Mouse (Mus musculus): ENCODE data around the gene Angptl2.

The Angptl2 gene

DNA sequence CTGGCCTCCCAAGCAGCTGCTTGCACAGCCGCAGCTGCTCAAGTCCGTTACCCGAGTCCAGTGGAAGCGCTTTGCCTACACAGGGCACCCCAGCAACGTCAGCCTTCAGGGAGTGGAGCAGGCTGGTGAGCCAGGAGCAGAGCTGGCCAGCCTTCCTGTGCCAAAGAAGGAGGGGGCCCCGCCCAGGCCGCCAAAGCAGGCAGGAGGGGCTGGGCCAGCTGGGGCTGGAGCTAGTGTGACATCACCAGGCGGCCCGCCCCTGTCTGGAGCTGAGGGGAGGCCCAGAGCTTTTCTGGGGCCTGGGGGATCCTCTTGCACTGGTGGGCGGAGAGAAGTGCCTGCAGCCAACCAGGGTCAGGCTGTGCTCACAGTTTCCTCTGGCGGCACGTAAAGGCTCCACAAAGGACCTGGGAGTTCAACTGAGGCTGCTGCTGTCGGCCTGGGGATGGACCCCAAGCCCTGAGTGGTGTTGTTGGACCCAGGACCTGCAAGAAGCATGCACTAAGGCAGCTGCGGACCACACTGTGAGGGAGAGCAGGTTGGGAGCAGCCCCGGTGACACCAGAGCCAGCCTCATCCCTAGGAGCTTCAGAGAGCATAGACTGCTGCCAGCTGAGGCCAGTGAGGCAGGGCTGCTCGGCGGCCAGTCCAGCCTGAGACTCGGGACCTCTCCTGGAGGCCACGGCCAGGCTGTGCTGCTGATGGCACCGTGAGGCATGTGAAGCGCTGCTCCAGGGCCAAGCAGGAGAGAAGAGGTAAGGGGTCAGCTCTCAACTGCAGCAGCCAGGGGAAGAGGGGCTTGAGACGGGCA is at the start of gene Angptl2:
Gene Angptl2 (plus strand): TSS at position 370 of the 810 bp plus-strand sequence.
- peak; percentile 92 to 95 for DNase-seq

DNA sequence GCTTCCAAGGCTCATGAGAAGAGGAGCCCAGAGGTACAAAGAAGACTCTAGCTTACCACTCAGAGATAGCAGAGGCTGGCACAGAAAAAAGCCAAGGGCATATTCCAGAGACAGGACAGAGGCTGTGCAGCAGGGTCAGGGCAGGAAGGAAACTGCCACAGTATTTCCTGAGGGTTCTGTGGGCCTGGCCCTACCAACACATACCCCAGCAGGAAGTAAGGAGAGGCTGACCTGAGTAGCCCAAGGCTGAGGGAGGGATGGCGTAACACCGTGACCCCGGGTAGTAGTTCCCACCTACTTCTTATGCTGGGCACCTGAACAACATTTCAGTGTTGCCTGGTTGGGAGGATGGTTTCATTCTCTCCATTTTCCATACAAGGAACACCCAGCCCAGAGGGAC is 48.8 kb upstream of the Angptl2 start:
- no peak for DNase-seq

DNA sequence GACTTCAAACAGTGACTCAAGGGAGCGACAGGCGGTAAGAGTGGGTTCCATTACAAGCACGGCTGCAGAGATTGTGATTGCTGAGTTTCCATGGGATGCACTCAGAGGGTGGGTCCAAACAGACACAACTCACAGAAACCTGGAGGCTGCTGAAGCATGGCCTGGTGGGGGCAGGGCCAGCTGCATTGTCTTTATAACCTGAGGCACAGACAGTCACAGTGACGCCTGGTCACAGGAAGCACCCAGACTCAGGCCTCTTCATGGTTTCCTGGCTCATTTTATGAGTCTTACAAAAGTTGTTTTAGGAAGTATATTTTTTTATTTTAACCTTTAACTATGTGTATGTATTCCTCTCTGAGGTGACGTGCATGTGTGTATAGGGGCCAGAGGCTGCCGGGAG is 46.4 kb upstream of the Angptl2 start:
- DNase-seq, result peak in 1 of 2 experiments; percentile 45

DNA sequence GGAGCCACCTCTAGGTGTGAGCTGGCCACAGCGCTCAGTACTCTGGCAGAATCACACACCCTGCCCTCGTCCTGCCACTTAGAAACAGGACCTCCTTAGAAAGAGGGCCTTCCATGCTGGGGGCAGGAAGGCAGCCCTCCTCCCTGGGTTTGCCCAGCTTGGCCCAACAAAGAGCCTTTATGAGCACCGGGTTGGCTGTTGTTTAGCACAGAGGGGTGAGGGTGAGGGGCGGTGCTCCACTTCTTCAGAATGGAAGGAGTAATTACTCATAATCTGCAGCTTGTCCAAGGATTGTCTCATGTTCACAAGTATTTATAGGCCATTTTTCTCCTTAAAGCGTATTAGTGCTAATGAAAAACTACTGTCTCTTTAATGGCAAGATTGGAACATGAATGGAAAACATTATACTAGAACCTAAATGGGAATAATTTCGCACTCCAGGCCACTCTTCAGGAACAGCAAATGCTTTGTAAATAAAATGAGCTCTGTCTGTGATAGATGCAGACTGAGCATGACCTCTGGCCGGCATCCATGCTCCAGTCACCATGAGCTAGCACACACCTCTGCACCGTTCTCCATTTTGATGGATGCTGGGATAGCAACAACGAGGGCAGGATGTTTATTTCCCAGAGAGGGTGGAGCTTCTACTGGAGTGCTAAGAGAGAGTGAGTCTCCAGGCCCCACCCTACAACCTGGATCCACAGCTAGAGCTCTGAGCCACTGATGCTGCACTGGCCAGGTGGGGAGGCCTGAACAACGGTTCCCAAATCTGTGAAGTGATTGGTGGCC is 44.9 kb upstream of the Angptl2 start:
- no peak for DNase-seq

DNA sequence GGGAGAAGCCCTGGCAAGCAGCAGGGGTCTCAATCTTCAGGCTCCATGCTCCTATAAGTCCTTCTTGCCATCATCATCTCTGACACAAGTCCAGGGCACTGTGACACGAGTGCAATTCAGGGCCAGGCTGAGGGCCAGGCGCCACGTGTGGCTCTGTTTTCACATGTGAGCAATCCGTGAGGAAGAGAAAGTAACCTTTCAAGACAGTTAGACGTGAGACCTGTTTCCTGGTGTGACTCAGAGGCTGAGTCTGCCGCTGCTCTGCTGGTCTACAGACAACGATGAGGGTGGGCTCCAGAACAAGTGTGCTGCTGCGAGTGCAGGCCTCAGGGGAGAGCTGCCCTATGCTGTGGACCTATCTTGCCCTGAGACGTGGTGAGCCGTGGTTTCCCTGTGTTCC is 42.7 kb upstream of the Angptl2 start:
- DNase-seq, result no peak

DNA sequence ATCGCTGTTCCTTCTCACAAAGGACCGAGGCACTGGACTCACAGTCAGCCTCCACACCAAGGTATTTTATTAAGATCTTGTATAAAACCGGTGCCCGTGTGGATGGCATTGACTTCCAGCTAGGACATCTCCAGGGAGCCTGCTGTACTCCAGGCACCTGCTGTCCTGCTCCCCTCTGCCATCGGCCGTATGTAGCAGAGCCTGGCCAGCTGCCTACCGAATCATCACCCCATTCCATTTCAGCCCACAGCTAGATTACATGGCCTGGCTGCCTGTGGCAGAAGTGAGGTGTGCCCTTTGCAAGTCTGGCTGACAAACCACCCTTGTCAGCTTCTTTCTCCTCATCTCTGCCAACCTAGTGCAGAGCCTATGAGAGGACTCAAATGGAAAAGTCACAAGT is 42.2 kb upstream of the Angptl2 start:
- DNase-seq, result no peak

DNA sequence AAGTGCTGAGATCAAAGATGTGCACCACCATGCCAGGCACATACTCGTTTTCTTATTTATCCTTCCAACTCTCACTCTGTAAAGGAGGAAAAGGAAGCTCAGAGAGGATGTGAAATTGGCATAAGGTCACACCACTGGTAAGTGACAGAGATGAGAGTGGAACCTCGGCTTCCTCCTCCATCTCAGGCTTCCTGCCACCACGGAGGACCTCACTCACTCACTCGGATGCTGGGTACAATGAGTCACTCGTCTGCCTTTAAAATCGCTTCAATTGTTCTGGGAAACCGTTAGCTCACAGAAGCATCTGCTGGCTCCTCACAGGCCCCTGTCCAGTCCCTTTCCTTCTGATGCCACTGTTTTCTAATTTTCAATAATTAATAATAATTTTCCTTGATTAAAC is 39.4 kb upstream of the Angptl2 start:
- DNase-seq, result no peak

DNA sequence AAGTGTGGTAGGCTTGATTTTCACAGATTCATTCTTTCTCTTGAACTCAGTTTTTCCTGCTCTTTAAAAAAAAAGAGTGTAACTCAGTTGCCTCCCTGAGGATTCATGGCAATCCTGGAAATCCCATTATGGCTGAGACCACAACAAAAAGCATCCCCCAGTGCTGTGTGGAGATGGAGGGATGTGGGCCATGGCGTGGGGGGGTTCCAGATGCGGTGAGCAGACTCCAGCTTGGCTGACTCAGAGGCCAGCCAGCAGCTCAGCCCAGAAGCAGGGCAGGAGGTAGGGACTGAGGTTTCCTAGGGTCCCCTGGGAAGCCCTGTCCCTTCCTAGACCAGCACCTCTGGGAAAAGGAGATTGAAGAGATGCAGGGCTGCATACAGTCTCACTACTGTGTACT is 38.9 kb upstream of the Angptl2 start:
- no peak for DNase-seq

DNA sequence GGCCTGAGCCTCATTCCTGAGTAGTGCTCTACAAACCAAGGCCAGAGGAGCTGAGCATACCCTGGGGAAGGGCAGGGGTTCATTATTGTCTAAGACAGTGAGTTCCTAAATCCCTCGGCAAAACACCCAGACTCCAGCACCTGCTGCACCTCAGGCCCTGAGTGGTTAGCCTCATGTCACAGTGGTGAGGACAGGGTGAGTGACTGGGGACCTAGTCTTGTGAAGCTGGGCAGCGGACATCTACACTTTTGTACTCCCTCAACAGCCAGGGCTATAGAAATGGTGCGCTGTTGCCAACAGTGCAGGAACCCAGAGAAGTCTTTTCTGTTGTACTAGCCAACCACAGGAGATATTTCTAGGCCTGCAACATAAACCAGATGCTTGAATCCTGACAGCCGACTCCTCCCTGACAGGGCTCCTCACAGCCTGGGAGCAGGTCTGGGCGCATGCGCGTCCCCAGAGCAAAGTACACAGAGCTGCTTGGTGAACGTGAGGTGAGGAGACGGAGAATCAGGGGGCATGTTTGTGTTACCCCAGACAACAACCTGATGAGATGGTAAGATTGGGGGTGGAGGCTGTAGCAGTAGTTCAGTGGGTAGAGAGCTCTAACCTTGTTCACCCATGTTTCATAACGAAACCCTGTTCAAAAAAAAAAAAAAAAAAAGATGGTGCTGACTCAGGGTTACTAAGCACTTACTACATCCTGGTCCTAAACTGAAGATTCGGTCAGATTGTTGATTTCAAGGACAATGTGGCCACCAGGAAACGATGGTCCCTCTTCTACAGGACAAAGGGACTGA is 38.2 kb upstream of the Angptl2 start:
- DNase-seq, result peak in 1 of 2 experiments; percentile 51

DNA sequence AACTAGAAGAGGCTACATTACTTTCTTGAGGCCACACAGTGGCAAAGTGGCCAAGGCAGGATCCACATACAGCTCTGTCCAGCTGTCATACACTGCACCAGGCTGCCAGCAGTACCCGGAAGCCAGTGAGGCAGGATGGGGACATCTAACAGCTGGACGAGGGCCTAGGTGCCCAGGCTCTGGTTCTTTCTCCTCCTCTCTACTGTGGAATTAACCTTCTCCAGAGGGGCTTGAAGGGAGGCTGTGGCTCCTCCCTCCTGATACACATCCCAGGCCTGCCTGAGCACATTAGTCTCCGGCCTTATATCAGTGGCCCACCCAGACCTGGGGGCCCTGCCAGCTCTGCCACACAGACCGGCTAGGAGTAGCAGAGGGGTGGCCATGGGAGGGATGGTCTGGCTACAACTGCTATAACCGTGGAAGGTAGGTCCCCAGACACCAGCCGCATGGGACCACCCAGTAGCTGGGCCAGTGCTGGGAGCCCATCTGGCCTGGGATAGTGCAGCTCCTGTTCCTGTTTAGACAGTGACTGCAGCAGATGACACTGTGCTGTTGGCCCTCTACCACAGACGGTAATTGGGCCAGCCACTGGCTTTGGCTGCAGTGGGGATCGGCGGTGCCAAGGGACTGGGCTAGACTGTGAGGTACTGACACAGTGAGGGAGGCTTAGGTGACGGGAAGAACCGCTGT is 37.5 kb upstream of the Angptl2 start:
- no peak for DNase-seq

DNA sequence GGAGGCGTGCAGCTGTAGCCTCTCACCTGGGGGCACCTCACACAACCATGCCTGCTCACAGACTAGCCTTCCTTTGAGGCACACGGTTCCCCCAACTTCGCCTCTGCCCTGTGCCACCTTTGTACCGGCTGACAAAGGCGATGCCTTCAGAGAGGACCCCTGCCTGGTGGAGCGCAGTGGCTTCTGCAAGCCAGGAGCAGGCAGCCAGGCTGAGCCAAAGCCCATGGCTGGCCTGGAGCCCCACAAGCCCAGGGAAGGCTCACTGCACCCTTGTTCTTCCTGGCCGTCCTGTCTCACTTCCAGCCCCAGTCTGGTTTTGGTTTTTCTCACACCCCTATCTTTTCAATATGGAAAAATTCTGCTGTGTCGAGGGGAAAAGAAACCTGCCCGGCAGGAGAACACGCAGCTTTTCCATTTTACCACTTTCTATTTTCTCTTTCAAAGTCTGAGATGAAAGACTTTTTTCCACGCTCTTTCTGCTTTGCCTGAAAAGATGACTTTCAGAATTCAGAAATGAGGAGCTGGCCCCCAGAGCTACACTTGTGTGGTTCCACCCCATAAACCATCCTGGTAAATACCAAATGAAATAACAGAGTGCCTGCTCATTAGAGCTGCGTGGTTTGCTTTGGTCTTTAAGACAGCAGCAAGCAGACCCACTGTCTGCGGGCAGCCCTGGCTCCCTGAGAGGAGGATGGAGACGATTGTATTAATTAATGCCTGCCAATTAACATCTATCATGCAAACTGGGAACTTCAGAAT is 36.5 kb upstream of the Angptl2 start:
- no peak for DNase-seq

DNA sequence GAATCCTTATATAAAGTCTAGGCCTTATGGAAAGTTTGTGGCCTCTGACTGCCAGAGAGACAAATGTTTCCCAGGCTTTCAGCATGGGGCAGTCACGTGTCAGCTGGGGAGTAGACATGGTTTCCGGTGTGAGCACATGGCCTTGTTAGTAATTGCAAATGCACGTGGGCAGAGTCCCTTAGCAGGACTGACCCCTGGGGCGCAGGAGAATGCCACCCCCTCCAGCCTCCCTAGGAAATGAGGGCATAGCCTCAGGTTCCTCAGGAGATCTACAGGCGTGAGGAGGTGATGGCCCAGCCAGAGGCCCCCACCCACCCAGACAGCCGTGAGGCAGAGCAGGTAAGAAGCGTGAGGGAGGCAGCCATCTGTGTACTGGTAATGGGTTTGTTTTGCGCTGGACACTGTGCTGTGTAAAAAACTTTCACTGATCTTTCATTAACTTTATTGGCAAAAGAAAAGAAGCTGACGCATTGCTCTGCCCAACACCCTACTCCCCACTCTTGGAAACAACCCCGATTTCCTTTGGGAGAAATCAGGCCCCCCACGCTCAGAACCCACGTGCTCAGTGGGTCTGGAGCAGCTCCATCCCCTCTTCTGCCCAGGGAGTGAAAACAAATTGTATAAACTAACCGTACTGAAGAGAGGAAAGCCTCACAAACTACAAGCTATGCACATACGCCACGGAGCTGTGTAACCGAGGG is 35.8 kb upstream of the Angptl2 start:
- DNase-seq, result peak; percentile 55 to 74

DNA sequence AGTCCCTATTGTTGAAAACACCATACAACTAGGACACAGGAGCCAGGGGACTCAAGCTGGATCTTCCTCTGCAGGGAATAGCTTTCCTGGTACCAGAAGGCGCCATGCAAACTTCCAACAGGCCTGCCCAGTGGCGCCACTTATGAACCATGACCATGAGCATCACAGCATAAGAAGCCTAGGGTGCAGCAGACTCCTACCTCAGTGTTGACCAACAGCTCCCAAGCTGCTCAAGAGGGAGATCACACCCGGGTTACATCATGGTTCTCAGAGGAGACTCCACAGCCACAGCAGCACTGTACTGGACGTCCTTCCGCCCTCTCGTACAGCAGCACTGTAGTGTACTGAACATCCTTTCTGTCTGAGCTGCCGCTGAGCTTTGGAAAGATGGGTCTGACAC is 32.5 kb upstream of the Angptl2 start:
- no peak for DNase-seq

DNA sequence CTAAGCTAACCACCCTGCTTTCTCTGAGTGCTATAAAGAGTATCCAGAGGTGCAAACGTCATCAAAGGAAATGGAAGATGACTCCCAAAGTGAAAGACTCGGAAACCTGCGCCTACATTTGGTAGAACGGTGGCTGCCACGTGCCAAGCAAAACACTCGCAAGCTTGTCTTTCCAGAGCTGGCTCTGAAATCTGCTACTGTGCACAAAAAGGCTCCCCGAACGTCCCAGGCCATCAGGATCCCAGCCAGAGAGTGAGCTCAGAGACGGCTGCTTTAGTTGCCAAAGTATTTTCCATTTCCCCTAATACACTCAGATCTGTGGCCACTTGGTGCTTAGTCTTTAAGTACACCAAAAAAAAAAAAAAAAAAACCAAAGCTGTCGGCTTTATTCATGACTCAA is 31.2 kb upstream of the Angptl2 start:
- no peak for DNase-seq

DNA sequence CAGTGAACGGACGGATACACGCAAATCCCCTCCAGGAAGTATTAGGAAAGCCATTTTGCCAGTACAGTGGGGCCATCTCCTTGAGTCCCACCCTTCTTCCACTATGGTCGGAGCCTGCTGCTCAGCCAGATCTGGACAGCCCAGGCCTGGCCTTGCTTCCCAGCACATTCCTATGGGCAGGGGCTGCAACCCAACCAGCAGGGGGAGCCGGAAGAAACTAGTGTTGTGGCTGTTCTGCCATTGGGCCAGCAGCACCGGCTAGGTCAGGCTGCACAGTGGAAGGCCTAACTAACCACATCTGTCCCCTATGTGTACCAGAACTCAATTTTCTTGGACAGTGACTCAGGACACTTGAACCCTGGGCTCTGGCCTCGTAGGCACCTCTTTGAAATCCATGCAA is 30.6 kb upstream of the Angptl2 start:
- DNase-seq, result peak; percentile 64 to 67

DNA sequence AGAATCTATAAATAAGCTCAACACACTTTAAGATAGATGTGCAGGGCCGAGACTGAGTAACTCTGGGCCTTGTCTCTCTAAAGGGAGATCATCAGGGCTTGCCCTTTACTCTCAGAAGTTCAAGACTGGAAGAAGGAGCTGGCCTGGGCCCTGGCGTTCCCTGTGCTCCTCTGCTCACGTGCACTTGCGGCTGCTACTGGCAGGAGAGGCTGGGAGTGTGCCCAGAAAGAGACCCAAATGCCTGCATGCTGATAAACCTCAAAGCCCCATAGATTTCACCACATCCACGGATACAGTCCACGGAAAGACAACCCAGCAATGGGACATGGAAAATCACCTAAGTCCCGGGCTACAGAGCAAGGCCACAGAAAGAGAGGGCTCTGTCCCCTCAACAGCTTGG is 29.4 kb upstream of the Angptl2 start:
- DNase-seq, result no peak

DNA sequence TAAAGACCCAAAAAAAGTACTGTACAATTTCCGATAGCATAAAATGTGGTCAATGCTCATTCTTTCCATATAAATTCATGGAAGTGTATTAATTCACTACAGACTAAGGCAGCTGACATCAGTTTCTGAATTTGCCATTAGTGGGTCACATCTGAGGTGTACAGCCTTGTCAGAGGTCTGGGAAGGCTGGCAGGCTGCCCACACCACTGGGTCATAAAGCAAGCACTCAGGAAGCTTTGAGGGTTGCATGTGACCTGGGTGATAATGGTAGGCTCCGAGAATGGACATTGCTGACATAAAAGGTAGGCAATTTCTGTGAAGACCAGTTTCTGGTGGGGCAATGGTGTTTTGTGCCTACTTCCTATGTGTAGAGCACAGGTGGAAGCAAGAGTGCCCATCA is 28.0 kb upstream of the Angptl2 start:
- DNase-seq, result peak; percentile 60 to 75

DNA sequence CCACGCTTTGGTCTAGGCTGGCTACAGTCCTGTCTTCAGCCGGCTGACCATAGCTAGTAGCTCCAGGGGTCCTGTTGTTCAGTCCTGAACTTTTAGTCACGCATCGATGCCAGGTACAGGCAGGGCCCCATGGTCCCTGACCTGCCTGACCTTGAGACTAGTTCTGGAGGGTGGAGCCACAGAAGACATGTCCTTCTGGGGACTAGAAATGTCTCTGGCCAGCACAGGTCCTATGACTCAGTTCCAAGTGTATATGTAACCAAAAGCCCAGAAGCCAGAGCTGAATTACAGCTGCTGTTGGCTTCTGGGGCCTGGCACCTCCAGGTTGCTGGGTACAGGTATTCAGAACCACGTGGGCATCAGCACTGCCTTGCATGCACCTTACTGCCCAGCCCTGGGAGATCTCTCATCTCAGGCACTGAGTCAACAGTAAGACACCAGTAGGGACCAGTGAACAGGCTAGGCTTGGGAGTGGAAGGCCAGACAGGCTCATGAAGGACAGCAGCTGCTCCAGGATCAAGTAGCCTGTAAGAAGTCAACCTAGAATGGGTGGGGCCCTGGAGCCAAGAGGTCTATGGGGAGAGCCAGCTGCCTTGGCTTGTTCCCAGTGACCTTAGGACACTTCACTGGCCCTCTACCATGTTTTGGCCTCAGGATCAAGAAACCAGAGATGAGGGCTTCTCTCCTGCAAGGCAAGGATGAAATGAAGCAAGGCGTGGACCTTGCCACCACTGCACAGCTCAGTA is 26.8 kb upstream of the Angptl2 start:
- no peak for DNase-seq

DNA sequence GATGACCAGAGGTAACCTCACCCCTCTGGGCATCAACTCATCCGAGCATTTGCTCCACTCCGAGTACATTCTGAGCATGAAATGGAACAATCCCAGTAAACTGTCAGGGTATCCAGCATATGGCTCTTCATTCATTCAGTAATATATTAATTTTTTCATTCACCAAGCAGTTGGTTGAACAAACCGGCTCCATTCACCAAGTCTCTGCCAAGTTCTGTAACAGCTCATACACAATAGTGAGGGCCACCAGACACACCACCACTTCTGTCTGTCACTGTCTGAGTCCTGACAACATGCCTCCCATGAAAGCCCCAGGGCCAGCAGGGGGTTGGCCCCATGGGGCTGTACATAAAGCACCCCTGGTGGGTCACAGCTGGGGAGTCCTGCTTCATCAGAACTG is 25.9 kb upstream of the Angptl2 start:
- DNase-seq, result no peak

DNA sequence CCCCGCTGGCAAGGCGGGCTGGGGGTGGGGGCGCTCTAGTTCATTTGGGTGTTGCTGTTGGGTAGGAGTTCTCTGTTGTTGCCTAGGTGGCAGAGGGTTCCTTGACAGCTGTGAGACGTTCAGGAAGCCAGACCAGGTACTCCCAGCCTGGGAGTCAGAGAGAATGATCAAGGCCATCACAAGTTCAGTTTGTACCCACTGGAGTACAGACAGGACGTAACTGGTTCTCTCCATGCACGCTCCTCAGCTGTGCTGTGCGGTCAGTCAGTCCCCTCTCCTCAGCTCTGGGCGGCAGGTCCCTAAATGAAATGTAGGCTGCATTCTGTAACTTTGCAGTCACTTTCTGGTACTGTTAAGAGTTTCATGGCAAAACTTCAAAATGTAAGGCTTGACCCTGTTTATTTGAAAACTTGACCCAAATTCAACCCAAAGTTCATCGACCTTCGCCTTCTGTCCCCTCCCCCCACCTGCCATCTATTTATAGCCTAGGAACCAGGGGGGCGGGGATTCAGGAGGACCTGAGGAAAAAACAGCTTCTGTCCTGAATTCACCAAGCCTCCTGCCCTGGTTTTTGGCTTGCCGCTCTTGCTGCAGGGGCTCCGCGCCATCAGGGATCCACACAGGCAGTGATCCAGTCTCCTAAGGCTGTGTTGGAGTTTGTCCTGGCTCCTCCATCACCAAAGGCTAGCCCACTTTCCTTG is 15.4 kb upstream of the Angptl2 start:
- DNase-seq, result peak in 1 of 2 experiments; percentile 56

All from kidney, postnatal 4 days (tissue).